Mouse (Mus musculus): ENCODE data around the gene Stard7. TPM values are rescaled to one million over a fixed set of nuclear protein-coding genes. Genes with fewer than 3 reads are reported as not detected.

Stard7 gene
- polyA plus RNA-seq, 1 experiment from 2014 or later, result 88.9 TPM

GRCm38 (mm10) chr2:127310685-127311084 is 40.7 kb downstream of the Stard7 start:
- Histone ChIP-seq H3K27me3 (replicated peaks; ENCODE audit: control insufficient read depth, insufficient read depth, low read length) (no peaks in the 10 kb centered on the region), H3K9me3 (ENCODE audit: control insufficient read depth, low read length) (no peaks in the 10 kb centered on the region), H3K9ac (ENCODE audit: low read depth, low read length) (no peak overlapping the region), H3K4me1 (replicated peaks; ENCODE audit: control insufficient read depth, insufficient read depth, low read length) (peaks cover 4% of the 10 kb centered on the region), H3K4me3 (ENCODE audit: low read depth, low read length) (no peak overlapping the region), H3K4me2 (no peak overlapping the region), H3K27ac (ENCODE audit: low read depth, low read length) (no peak overlapping the region), H3K36me3 (ENCODE audit: control insufficient read depth, insufficient read depth, low read length) (no peaks in the 10 kb centered on the region)
- 83% methylated on average over 7 of the region's 7 CpGs for WGBS
- no peak for ATAC-seq (replicated peaks; ENCODE audit: low FRiP score)
- no peak for DNase-seq (ENCODE audit: low spot score)

- no peaks in the 10 kb centered on the region for H3K27me3 ChIP-seq (replicated peaks; ENCODE audit: control insufficient read depth, insufficient read depth, low read length)
- H3K4me3 ChIP-seq (ENCODE audit: low read depth, low read length), result no peak overlapping the region
- H3K4me1 ChIP-seq (replicated peaks; ENCODE audit: control insufficient read depth, insufficient read depth, low read length), result peaks cover 4% of the 10 kb centered on the region
- no peak overlapping the region for H3K4me2 ChIP-seq
- 58% methylated on average over 1 of the region's 1 CpGs for WGBS
- H3K9ac ChIP-seq (ENCODE audit: low read depth, low read length), result no peak overlapping the region
- H3K9me3 ChIP-seq (ENCODE audit: control insufficient read depth, low read length), result no peaks in the 10 kb centered on the region
- DNase-seq (ENCODE audit: low spot score) (no peak), ATAC-seq (replicated peaks; ENCODE audit: low FRiP score) (no peak)
- H3K27ac ChIP-seq (ENCODE audit: low read depth, low read length), result no peak overlapping the region
- no peaks in the 10 kb centered on the region for H3K36me3 ChIP-seq (ENCODE audit: control insufficient read depth, insufficient read depth, low read length)
These were observed 41.2 kb downstream of the Stard7 start for GRCm38 (mm10) chr2:127311193-127311592.

GRCm38 (mm10) chr2:127312801-127313200 is 42.8 kb downstream of the Stard7 start:
- no peak overlapping the region for H3K27ac ChIP-seq (ENCODE audit: low read depth, low read length)
- WGBS, result 89% methylated on average over 4 of the region's 4 CpGs
- DNase-seq (ENCODE audit: low spot score) (no peak), ATAC-seq (replicated peaks; ENCODE audit: low FRiP score) (no peak)
- no peaks in the 10 kb centered on the region for H3K36me3 ChIP-seq (ENCODE audit: control insufficient read depth, insufficient read depth, low read length)
- H3K9me3 ChIP-seq (ENCODE audit: control insufficient read depth, low read length), result no peaks in the 10 kb centered on the region
- H3K4me2 ChIP-seq, result no peak overlapping the region
- H3K27me3 ChIP-seq (replicated peaks; ENCODE audit: control insufficient read depth, insufficient read depth, low read length), result no peaks in the 10 kb centered on the region
- H3K9ac ChIP-seq (ENCODE audit: low read depth, low read length), result no peak overlapping the region
- no peak overlapping the region for H3K4me3 ChIP-seq (ENCODE audit: low read depth, low read length)
- peaks cover 4% of the 10 kb centered on the region for H3K4me1 ChIP-seq (replicated peaks; ENCODE audit: control insufficient read depth, insufficient read depth, low read length)

GRCm38 (mm10) chr2:127313878-127314277 is 43.9 kb downstream of the Stard7 start:
- H3K27ac ChIP-seq (ENCODE audit: low read depth, low read length), result no peak overlapping the region
- H3K9ac ChIP-seq (ENCODE audit: low read depth, low read length), result no peak overlapping the region
- WGBS, result 45% methylated on average over 4 of the region's 4 CpGs
- no peaks in the 10 kb centered on the region for H3K9me3 ChIP-seq (ENCODE audit: control insufficient read depth, low read length)
- no peaks in the 10 kb centered on the region for H3K36me3 ChIP-seq (ENCODE audit: control insufficient read depth, insufficient read depth, low read length)
- H3K4me1 ChIP-seq (replicated peaks; ENCODE audit: control insufficient read depth, insufficient read depth, low read length), result peaks cover 4% of the 10 kb centered on the region
- H3K4me3 ChIP-seq (ENCODE audit: low read depth, low read length), result no peak overlapping the region
- no peaks in the 10 kb centered on the region for H3K27me3 ChIP-seq (replicated peaks; ENCODE audit: control insufficient read depth, insufficient read depth, low read length)
- ATAC-seq (replicated peaks; ENCODE audit: low FRiP score) (no peak; the same call in 1 of the 2 replicates), DNase-seq (ENCODE audit: low spot score) (no peak)
- H3K4me2 ChIP-seq, result no peak overlapping the region

GRCm38 (mm10) chr2:127314467-127315154 is 44.6 kb downstream of the Stard7 start:
- no peak overlapping the region for H3K27ac ChIP-seq (ENCODE audit: low read depth, low read length)

GRCm38 (mm10) chr2:127315155-127315470 is 45.1 kb downstream of the Stard7 start:
- DNase-seq (ENCODE audit: low spot score) (no peak), ATAC-seq (replicated peaks; ENCODE audit: low FRiP score) (no peak)
- no peak overlapping the region for H3K4me3 ChIP-seq (ENCODE audit: low read depth, low read length)
- H3K9ac ChIP-seq (ENCODE audit: low read depth, low read length), result no peak overlapping the region
- no peak overlapping the region for H3K4me2 ChIP-seq
- peaks cover 4% of the 10 kb centered on the region for H3K4me1 ChIP-seq (replicated peaks; ENCODE audit: control insufficient read depth, insufficient read depth, low read length)
- 91% methylated on average over 1 of the region's 1 CpGs for WGBS
- H3K27me3 ChIP-seq (replicated peaks; ENCODE audit: control insufficient read depth, insufficient read depth, low read length), result no peaks in the 10 kb centered on the region
- no peak overlapping the region for H3K27ac ChIP-seq (ENCODE audit: low read depth, low read length)
- no peaks in the 10 kb centered on the region for H3K36me3 ChIP-seq (ENCODE audit: control insufficient read depth, insufficient read depth, low read length)
- H3K9me3 ChIP-seq (ENCODE audit: control insufficient read depth, low read length), result no peaks in the 10 kb centered on the region

More at GRCm38 (mm10) chr2:127314467-127315154, 44.6 kb downstream of the Stard7 start:
- no peaks in the 10 kb centered on the region for H3K36me3 ChIP-seq (ENCODE audit: control insufficient read depth, insufficient read depth, low read length)
- DNase-seq (ENCODE audit: low spot score), result no peak
- H3K9ac ChIP-seq (ENCODE audit: low read depth, low read length), result no peak overlapping the region
- no peak overlapping the region for H3K4me2 ChIP-seq
- no peaks in the 10 kb centered on the region for H3K9me3 ChIP-seq (ENCODE audit: control insufficient read depth, low read length)
- H3K27me3 ChIP-seq (replicated peaks; ENCODE audit: control insufficient read depth, insufficient read depth, low read length), result no peaks in the 10 kb centered on the region
- ATAC-seq (replicated peaks; ENCODE audit: low FRiP score), result no peak
- 44% methylated on average over 6 of the region's 6 CpGs for WGBS
- H3K4me1 ChIP-seq (replicated peaks; ENCODE audit: control insufficient read depth, insufficient read depth, low read length), result peaks cover 4% of the 10 kb centered on the region
- no peak overlapping the region for H3K4me3 ChIP-seq (ENCODE audit: low read depth, low read length)

- no peak for ATAC-seq (replicated peaks; ENCODE audit: low FRiP score)
- Histone ChIP-seq H3K27ac (ENCODE audit: low read depth, low read length) (no peak overlapping the region), H3K9ac (ENCODE audit: low read depth, low read length) (no peak overlapping the region), H3K4me2 (no peak overlapping the region), H3K4me1 (replicated peaks; ENCODE audit: control insufficient read depth, insufficient read depth, low read length) (peaks cover 4% of the 10 kb centered on the region), H3K27me3 (replicated peaks; ENCODE audit: control insufficient read depth, insufficient read depth, low read length) (no peaks in the 10 kb centered on the region), H3K4me3 (ENCODE audit: low read depth, low read length) (no peak overlapping the region), H3K9me3 (ENCODE audit: control insufficient read depth, low read length) (no peaks in the 10 kb centered on the region), H3K36me3 (ENCODE audit: control insufficient read depth, insufficient read depth, low read length) (no peaks in the 10 kb centered on the region)
- WGBS, result 76% methylated on average over 5 of the region's 5 CpGs
- DNase-seq (ENCODE audit: low spot score), result no peak
These were observed 46.4 kb downstream of the Stard7 start for GRCm38 (mm10) chr2:127316431-127316830.

GRCm38 (mm10) chr2:127318136-127318535 is 48.1 kb downstream of the Stard7 start:
- H3K4me2 ChIP-seq, result no peak overlapping the region
- DNase-seq (ENCODE audit: low spot score) (no peak), ATAC-seq (replicated peaks; ENCODE audit: low FRiP score) (no peak)
- H3K9ac ChIP-seq (ENCODE audit: low read depth, low read length), result no peak overlapping the region
- H3K27me3 ChIP-seq (replicated peaks; ENCODE audit: control insufficient read depth, insufficient read depth, low read length), result no peaks in the 10 kb centered on the region
- no peaks in the 10 kb centered on the region for H3K36me3 ChIP-seq (ENCODE audit: control insufficient read depth, insufficient read depth, low read length)
- no peak overlapping the region for H3K27ac ChIP-seq (ENCODE audit: low read depth, low read length)
- WGBS, result 69% methylated on average over 4 of the region's 4 CpGs
- H3K4me3 ChIP-seq (ENCODE audit: low read depth, low read length), result no peak overlapping the region
- no peaks in the 10 kb centered on the region for H3K9me3 ChIP-seq (ENCODE audit: control insufficient read depth, low read length)
- H3K4me1 ChIP-seq (replicated peaks; ENCODE audit: control insufficient read depth, insufficient read depth, low read length), result peaks cover 4% of the 10 kb centered on the region

GRCm38 (mm10) chr2:127319071-127319470 is 49.1 kb downstream of the Stard7 start:
- Histone ChIP-seq H3K4me3 (ENCODE audit: low read depth, low read length) (no peak overlapping the region), H3K36me3 (ENCODE audit: control insufficient read depth, insufficient read depth, low read length) (no peaks in the 10 kb centered on the region), H3K4me2 (no peak overlapping the region), H3K27ac (ENCODE audit: low read depth, low read length) (no peak overlapping the region), H3K9ac (ENCODE audit: low read depth, low read length) (no peak overlapping the region), H3K4me1 (replicated peaks; ENCODE audit: control insufficient read depth, insufficient read depth, low read length) (peaks cover 4% of the 10 kb centered on the region), H3K27me3 (replicated peaks; ENCODE audit: control insufficient read depth, insufficient read depth, low read length) (no peaks in the 10 kb centered on the region), H3K9me3 (ENCODE audit: control insufficient read depth, low read length) (no peaks in the 10 kb centered on the region)
- ATAC-seq (replicated peaks; ENCODE audit: low FRiP score) (no peak), DNase-seq (ENCODE audit: low spot score) (no peak)
- 46% methylated on average over 4 of the region's 4 CpGs for WGBS

All from liver, embryonic 11.5 days (tissue).